Mouse (Mus musculus) NIH3T3 (cell line): ENCODE results near the gene Gm3147.
"Not testable (repeated sequence)": the region's sequence is repeated elsewhere in the genome, so short reads cannot be mapped to it uniquely, and the experiment has no call there.

ENCODE experiments used
- DNase-seq: peaks from one replicate; pipeline ENCODE4 v3.0.0-alpha.2; 2012; ENCODE audit warnings: low read depth

Gm3147 gene

GRCm38 (mm10) chr5:94616242-94616641 lies at the start of gene Gm3147:
TSS of gene Gm3147 (minus strand) at chr5:94616342.
- not testable (repeated sequence) for DNase-seq

- DNase-seq, result not testable (repeated sequence)
Measured at GRCm38 (mm10) chr5:94648082-94648481, 31.9 kb upstream of the Gm3147 start, which contains the start of gene Gm6205. TSS of gene Gm6205 (plus strand) at chr5:94648382.

- not testable (repeated sequence) for DNase-seq
Measured at GRCm38 (mm10) chr5:94623679-94624078, 7.5 kb upstream of the Gm3147 start, which contains the start of gene Gm6509. TSS of gene Gm6509 (plus strand) at chr5:94623979.
